ENCODE assay signal across 9 mouse cellular contexts in the genomic region with DNA sequence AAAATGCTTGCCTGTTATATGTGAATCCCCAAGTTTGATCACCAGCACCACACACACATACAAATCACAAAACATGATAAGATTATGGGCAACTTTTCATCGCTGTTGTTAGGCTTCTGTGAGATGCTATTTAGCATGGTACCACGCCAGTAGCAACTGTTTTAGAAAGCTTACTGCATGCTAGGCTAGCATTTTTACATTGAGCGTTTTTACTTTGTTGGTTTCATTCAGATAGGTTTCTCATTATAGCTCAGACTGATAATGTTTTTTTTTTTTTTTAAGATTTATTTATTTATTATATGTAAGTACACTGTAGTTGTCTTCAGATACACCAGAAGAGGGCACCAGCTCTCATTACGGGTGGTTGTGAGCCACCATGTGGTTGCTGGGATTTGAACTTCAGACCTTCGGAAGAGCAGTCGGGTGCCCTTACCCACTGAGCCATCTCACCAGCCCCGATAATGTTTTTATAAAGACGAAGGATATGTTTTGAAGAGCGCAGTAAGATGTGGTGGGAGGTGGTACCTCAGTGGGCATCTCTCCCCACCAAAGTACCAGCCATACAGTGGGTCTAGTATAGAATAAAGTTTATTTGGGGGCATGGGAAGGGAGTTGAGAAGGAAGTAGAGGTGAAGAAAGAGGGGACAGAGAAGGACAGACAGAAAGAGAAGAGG. TPM values are rescaled to one million over a fixed set of nuclear protein-coding genes. Genes with fewer than 3 reads are reported as not detected.
DNase-seq lines count a peak whose midpoint lies in the region; ATAC-seq and TF ChIP-seq lines count a peak whose summit lies in the region.
"Had no signal": no experiment of that assay in that cellular context is flagged by ENCODE, and none has a peak within 500 bp of the region (broad histone marks: within the 10 kb centered on the region; RNA-seq: fewer than 3 reads in every experiment).

No protein-coding gene starts in this region.

- peak overlapping the region; percentile 94 for H3K4me3 ChIP-seq in megakaryocyte, embryonic 14.5 days (replicated peaks)
- peak overlapping the region; percentile 70 for H3K4me3 ChIP-seq in limb, embryonic 15.5 days
- H3K4me3 ChIP-seq in stomach, postnatal 0 days (ENCODE audit: low read depth, low read length) = peak overlapping the region; percentile 63

- H3K36me3 ChIP-seq in megakaryocyte, embryonic 14.5 days (replicated peaks; ENCODE audit: low read length) = peaks cover 69% of the 10 kb centered on the region
- peaks cover 58% of the 10 kb centered on the region for H3K36me3 ChIP-seq in limb, embryonic 15.5 days
- peaks cover 17% of the 10 kb centered on the region for H3K36me3 ChIP-seq in stomach, postnatal 0 days (ENCODE audit: control insufficient read depth, insufficient read depth, low read length)

- TF ChIP-seq EP300 in stomach, postnatal 0 days (optimal IDR thresholded peaks at IDR 0.05) = no peak

- peak; percentile 10 for DNase-seq in cerebellum, adult 11-12 months
- no peak for DNase-seq in cerebellum, postnatal 36 days
- DNase-seq in stomach, postnatal 0 days (ENCODE audit: low spot score) = no peak
- DNase-seq in cerebellum, postnatal 25 days = no peak
- DNase-seq in embryo, embryonic 10.5 days (ENCODE audit: low spot score) = no peak

- peak; percentile 53 for TF ChIP-seq CTCF in stomach, postnatal 0 days (IDR thresholded peaks at IDR 0.05; ENCODE audit: low read depth)

- peak overlapping the region; percentile 89; the same call in 1 of the 2 replicates for H3K27ac ChIP-seq in limb, embryonic 15.5 days
- H3K27ac ChIP-seq in stomach, postnatal 0 days (replicated peaks) = peak overlapping the region; percentile 86; the same call in 1 of the 2 replicates

- 69% methylated on average over 9 of the region's 9 CpGs for WGBS in limb, embryonic 15.5 days
- 63% methylated on average over 9 of the region's 9 CpGs for WGBS in stomach, postnatal 0 days

- H3K4me1 ChIP-seq in megakaryocyte, embryonic 14.5 days = peaks cover 42% of the 10 kb centered on the region
- H3K4me1 ChIP-seq in limb, embryonic 15.5 days = peaks cover 10% of the 10 kb centered on the region; the same call in 1 of the 2 replicates
- no peaks in the 10 kb centered on the region; the same call in 1 of the 2 replicates for H3K4me1 ChIP-seq in stomach, postnatal 0 days (replicated peaks; ENCODE audit: control insufficient read depth, insufficient read depth)

- H3K9ac ChIP-seq in limb, embryonic 15.5 days = 0 out of 2 replicates have a peak overlapping the region, but pooled peaks have one; percentile 76
- peak overlapping the region; percentile 71 for H3K9ac ChIP-seq in stomach, postnatal 0 days (ENCODE audit: low read length)

- H3K4me2 ChIP-seq in limb, embryonic 15.5 days = peak overlapping the region; percentile 71
- peak overlapping the region; percentile 72 for H3K4me2 ChIP-seq in stomach, postnatal 0 days (replicated peaks; ENCODE audit: low read depth)

- no peaks in the 10 kb centered on the region for H3K9me3 ChIP-seq in megakaryocyte, embryonic 14.5 days
- H3K9me3 ChIP-seq in limb, embryonic 15.5 days = no peaks in the 10 kb centered on the region
- H3K9me3 ChIP-seq in stomach, postnatal 0 days (ENCODE audit: control insufficient read depth, low read length) = no peaks in the 10 kb centered on the region

- no peaks in the 10 kb centered on the region for H3K27me3 ChIP-seq in megakaryocyte, embryonic 14.5 days (replicated peaks)
- H3K27me3 ChIP-seq in limb, embryonic 15.5 days = no peaks in the 10 kb centered on the region
- H3K27me3 ChIP-seq in stomach, postnatal 0 days (ENCODE audit: control insufficient read depth, insufficient read depth, low read length) = no peaks in the 10 kb centered on the region

- ATAC-seq in megakaryocyte, adult 5-6 weeks (ENCODE audit: poor library complexity, severe bottlenecking) = no peak
- no peak for ATAC-seq in limb, embryonic 15.5 days (ENCODE audit: insufficient number of reproducible peaks, low FRiP score, low TSS enrichment, low read depth)
- no peak for ATAC-seq in stomach, postnatal 0 days (ENCODE audit: low FRiP score, low TSS enrichment)

RNA-seq across cellular contexts. Expression of a gene that starts 1.1 kb away (rescaled TPM):
- polyA plus RNA-seq in megakaryocyte, embryonic 14.5 days (2012; ENCODE audit: insufficient read depth, low replicate concordance) = 3.1 and 14.1 TPM in 2 replicates
- total RNA-seq in megakaryocyte, adult 5-6 weeks (2015) = 134 and 135 TPM in 2 replicates
- total RNA-seq in megakaryocyte, adult 5-6 weeks (2017) = 99.8 and 106 TPM in 2 replicates
- polyA plus RNA-seq in limb, embryonic 15.5 days (2015; fragmentation: Nextera tagmentation; extraction: Ambion mirVana) = 62.9 and 64.3 TPM in 2 replicates
- polyA plus RNA-seq in stomach, postnatal 0 days (2015; fragmentation: Nextera tagmentation; extraction: Ambion mirVana) = 61.4 and 63.4 TPM in 2 replicates

RNA-seq across cellular contexts. Expression of a gene that starts 9.7 kb away (rescaled TPM):
- polyA plus RNA-seq in megakaryocyte, embryonic 14.5 days (2012; ENCODE audit: insufficient read depth, low replicate concordance) = 2.9 and 3.6 TPM in 2 replicates
- total RNA-seq in megakaryocyte, adult 5-6 weeks (2015) = 27.5 and 28.8 TPM in 2 replicates
- 25.0 and 26.3 TPM in 2 replicates for total RNA-seq in megakaryocyte, adult 5-6 weeks (2017)
- polyA plus RNA-seq in limb, embryonic 15.5 days (2015; fragmentation: Nextera tagmentation; extraction: Ambion mirVana) = 48.5 and 56.0 TPM in 2 replicates
- polyA plus RNA-seq in stomach, postnatal 0 days (2015; fragmentation: Nextera tagmentation; extraction: Ambion mirVana) = 20.2 and 21.5 TPM in 2 replicates

RNA-seq across cellular contexts. Expression of a gene that starts 10.1 kb away (rescaled TPM):
- polyA plus RNA-seq in megakaryocyte, embryonic 14.5 days (2012; ENCODE audit: insufficient read depth, low replicate concordance) = 13.9 and 14.0 TPM in 2 replicates
- total RNA-seq in megakaryocyte, adult 5-6 weeks (2015) = 7.2 and 7.8 TPM in 2 replicates
- 8.7 and 10.2 TPM in 2 replicates for total RNA-seq in megakaryocyte, adult 5-6 weeks (2017)
- polyA plus RNA-seq in limb, embryonic 15.5 days (2015; fragmentation: Nextera tagmentation; extraction: Ambion mirVana) = 18.4 and 18.5 TPM in 2 replicates
- 7.1 and 7.6 TPM in 2 replicates for polyA plus RNA-seq in stomach, postnatal 0 days (2015; fragmentation: Nextera tagmentation; extraction: Ambion mirVana)

RNA-seq across cellular contexts. Expression of a gene that starts 14.3 kb away (rescaled TPM):
- polyA plus RNA-seq in megakaryocyte, embryonic 14.5 days (2012; ENCODE audit: insufficient read depth, low replicate concordance) = 140 and 1,011 TPM in 2 replicates
- total RNA-seq in megakaryocyte, adult 5-6 weeks (2015) = 131 and 154 TPM in 2 replicates
- 217 and 229 TPM in 2 replicates for total RNA-seq in megakaryocyte, adult 5-6 weeks (2017)
- 223 and 241 TPM in 2 replicates for polyA plus RNA-seq in limb, embryonic 15.5 days (2015; fragmentation: Nextera tagmentation; extraction: Ambion mirVana)
- 165 and 168 TPM in 2 replicates for polyA plus RNA-seq in stomach, postnatal 0 days (2015; fragmentation: Nextera tagmentation; extraction: Ambion mirVana)

RNA-seq across cellular contexts. Expression of a gene that starts 28.1 kb away (rescaled TPM):
- 0.47 TPM in 1 of 2 replicates, not detected in the other for polyA plus RNA-seq in megakaryocyte, embryonic 14.5 days (2012; ENCODE audit: insufficient read depth, low replicate concordance)
- total RNA-seq in megakaryocyte, adult 5-6 weeks (2015) = 1.3 TPM in 1 of 2 replicates, not detected in the other
- total RNA-seq in megakaryocyte, adult 5-6 weeks (2017) = not detected in 2 replicates
- polyA plus RNA-seq in limb, embryonic 15.5 days (2015; fragmentation: Nextera tagmentation; extraction: Ambion mirVana) = 249 and 274 TPM in 2 replicates
- polyA plus RNA-seq in stomach, postnatal 0 days (2015; fragmentation: Nextera tagmentation; extraction: Ambion mirVana) = 40.4 and 44.3 TPM in 2 replicates
- polyA plus RNA-seq: small intestine, adult 2 months had no signal
